Mouse (Mus musculus) gastrocnemius, postnatal 36 days (tissue): ENCODE data around the gene Lipc. TPM values are rescaled to one million over a fixed set of nuclear protein-coding genes. Genes with fewer than 3 reads are reported as not detected.

Experiments
- DNase-seq, 2 experiments: peaks; one replicate each; pipeline ENCODE4 v3.0.0; 2022
- intact Hi-C: fragments of 180-260 bp; cut with DNase I; formaldehyde crosslinking; loops from one replicate; pipeline ENCODE4 v1.15.1; 2025
- microRNA-seq, 2 experiments: library from miRNA; unstranded; fragments of <30 nt; microRNA quantifications; one replicate each; pipeline ENCODE4 v1.2.0; 2021
- total RNA-seq, 2 experiments: library from RNA; stranded (reverse); gene quantifications; 2 replicates each; pipeline ENCODE4 v1.2.3; 2021

The Lipc gene
- total RNA-seq, 2 experiments from 2014 or later: not detected

DNA sequence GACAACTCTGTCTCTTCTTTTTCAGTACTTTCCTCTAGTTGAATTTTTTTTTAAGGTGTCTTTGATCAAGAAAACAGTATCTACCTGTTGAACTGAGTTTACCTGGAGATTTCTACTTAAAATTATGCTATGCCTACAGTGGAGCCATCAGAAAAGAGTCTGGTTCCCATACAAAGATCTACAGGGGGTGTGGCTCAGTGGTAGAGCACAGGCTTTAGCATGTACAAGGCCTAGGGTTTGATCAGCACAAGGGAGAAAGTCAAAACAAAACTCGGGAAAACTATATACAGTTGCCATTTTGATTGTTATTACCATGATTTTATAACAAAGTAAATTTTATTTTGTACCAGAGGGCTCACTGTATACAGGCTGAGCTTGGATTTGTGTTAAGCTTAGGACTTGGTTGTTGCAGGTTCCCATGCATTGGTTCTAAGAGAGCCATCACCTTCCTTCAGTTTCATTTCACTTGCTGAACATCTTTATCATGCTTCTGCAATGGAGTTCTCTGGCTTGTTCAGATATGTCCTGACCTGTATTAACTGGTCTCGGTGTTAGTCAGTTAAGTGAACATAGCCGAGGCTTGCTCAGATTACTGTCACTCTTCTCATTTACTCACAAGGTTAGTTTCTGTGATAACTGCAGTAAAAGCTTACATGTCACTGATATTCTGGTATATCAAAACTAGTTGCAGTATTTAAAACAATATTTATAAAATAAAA lies 200.4 kb downstream of the Lipc start:
- intact Hi-C loops: no loop called here
- DNase-seq: no peak

Small RNA genes lying within 50 kb of the gene (microRNA-seq; reads per million reads assigned to microRNA genes)
- 0 reads per million in 2 experiments for gene Gm25149

Other genes with a start within 250 kb of the Lipc start
- under 1 TPM in 1 of 2 experiments, not detected in 1; 0.35 TPM for gene Aqp9, start 216.5 kb upstream of the Lipc start, total RNA-seq